Mouse (Mus musculus) testis, adult 2 months (tissue): ENCODE results near the gene Cox6a2. TPM values are rescaled to one million over a fixed set of nuclear protein-coding genes. Genes with fewer than 3 reads are reported as not detected.

ENCODE experiments used
- H3K27ac ChIP-seq: fragments of 200-500 bp; 2 replicates; pipeline ENCODE4 v1.5.1; 2012; ENCODE audit warnings: low read depth, low read length; ENCODE audit not compliant: control insufficient read depth, insufficient read depth
- H3K27me3 ChIP-seq: fragments of 200-500 bp; 2 replicates; pipeline ENCODE4 v1.6.1; 2012; ENCODE audit warnings: mild to moderate bottlenecking, low read length, moderate library complexity; ENCODE audit not compliant: control insufficient read depth, insufficient read depth
- H3K36me3 ChIP-seq: fragments of 200-500 bp; 2 replicates; pipeline ENCODE4 v1.6.1; 2012; ENCODE audit warnings: mild to moderate bottlenecking, low read length; ENCODE audit not compliant: control insufficient read depth, insufficient read depth
- H3K4me1 ChIP-seq: fragments of 200-500 bp; 2 replicates; pipeline ENCODE4 v1.6.1; 2012; ENCODE audit warnings: low read length; ENCODE audit not compliant: control insufficient read depth, insufficient read depth
- H3K4me3 ChIP-seq: fragments of 200-500 bp; 2 replicates; pipeline ENCODE4 v1.5.1; 2012; ENCODE audit warnings: low read depth, mild to moderate bottlenecking, low read length, moderate library complexity, mixed read lengths; ENCODE audit not compliant: control insufficient read depth
- CTCF ChIP-seq: fragments of 200-500 bp; IDR thresholded peaks from 2 replicates; pipeline ENCODE4 v1.5.1; 2012; ENCODE audit warnings: low read depth, mild to moderate bottlenecking, inconsistent platforms, low read length, moderate library complexity; ENCODE audit not compliant: control insufficient read depth, insufficient read depth, insufficient replicate concordance
- POLR2A ChIP-seq: fragments of 200-500 bp; IDR thresholded peaks from 2 replicates; pipeline ENCODE4 v1.6.1; 2012; ENCODE audit warnings: low read depth, mild to moderate bottlenecking, inconsistent platforms, low read length, moderate library complexity; ENCODE audit not compliant: control insufficient read depth
- polyA plus RNA-seq: library from polyadenylated mRNA; depleted of rRNA; stranded (reverse); fragments of >200 nt; gene quantifications from 2 replicates; pipeline ENCODE4 v1.2.3, GENCODE M21; 2012; rRNA removed

The Cox6a2 gene
- polyA plus RNA-seq, result 0.35 and 0.52 TPM in 2 replicates

GRCm38 (mm10) chr7:128206152-128206551 lies at the start of gene Cox6a2:
TSS of gene Cox6a2 (minus strand) at chr7:128206387.
- no peaks in the 10 kb centered on the region for H3K36me3 ChIP-seq
- H3K4me1 ChIP-seq, result peaks cover 4% of the 10 kb centered on the region
- peak within 1 kb of the TSS; percentile 66 for H3K4me3 ChIP-seq
- TF ChIP-seq POLR2A (no peak), CTCF (no peak)
- H3K27me3 ChIP-seq, result no peaks in the 10 kb centered on the region
- no peak within 1 kb of the TSS for H3K27ac ChIP-seq

GRCm38 (mm10) chr7:128255757-128256156 lies 49.6 kb upstream of the Cox6a2 start:
- TF ChIP-seq POLR2A (no peak), CTCF (no peak)

GRCm38 (mm10) chr7:128254978-128255377 lies 48.8 kb upstream of the Cox6a2 start:
- H3K4me1 ChIP-seq, result 0 out of 2 replicates have a peak, but pooled peaks cover 2% of the 10 kb centered on the region
- no peak for TF ChIP-seq POLR2A
- no peak for TF ChIP-seq CTCF
- H3K27ac ChIP-seq, result no peak overlapping the region
- no peaks in the 10 kb centered on the region for H3K27me3 ChIP-seq
- no peak overlapping the region for H3K4me3 ChIP-seq
- H3K36me3 ChIP-seq, result no peaks in the 10 kb centered on the region

More at GRCm38 (mm10) chr7:128255757-128256156, 49.6 kb upstream of the Cox6a2 start:
- H3K27ac ChIP-seq, result no peak overlapping the region
- H3K4me3 ChIP-seq, result no peak overlapping the region
- H3K27me3 ChIP-seq, result no peaks in the 10 kb centered on the region
- 0 out of 2 replicates have a peak, but pooled peaks cover 2% of the 10 kb centered on the region for H3K4me1 ChIP-seq
- H3K36me3 ChIP-seq, result no peaks in the 10 kb centered on the region

GRCm38 (mm10) chr7:128252609-128253008 lies 46.4 kb upstream of the Cox6a2 start:
- Histone ChIP-seq H3K4me1 (0 out of 2 replicates have a peak, but pooled peaks cover 2% of the 10 kb centered on the region), H3K4me3 (no peak overlapping the region), H3K27ac (no peak overlapping the region), H3K36me3 (no peaks in the 10 kb centered on the region), H3K27me3 (no peaks in the 10 kb centered on the region)
- no peak for TF ChIP-seq CTCF

GRCm38 (mm10) chr7:128251946-128252345 lies 45.8 kb upstream of the Cox6a2 start:
- Histone ChIP-seq H3K27ac (no peak overlapping the region), H3K36me3 (no peaks in the 10 kb centered on the region)

GRCm38 (mm10) chr7:128249998-128250397 lies 43.8 kb upstream of the Cox6a2 start:
- Histone ChIP-seq H3K4me1 (no peaks in the 10 kb centered on the region; the same call in none of the 2 replicates), H3K27me3 (no peaks in the 10 kb centered on the region), H3K4me3 (no peak overlapping the region), H3K27ac (no peak overlapping the region), H3K36me3 (no peaks in the 10 kb centered on the region)
- TF ChIP-seq POLR2A (no peak), CTCF (no peak)

More at GRCm38 (mm10) chr7:128251946-128252345, 45.8 kb upstream of the Cox6a2 start:
- Histone ChIP-seq H3K27me3 (no peaks in the 10 kb centered on the region), H3K4me1 (0 out of 2 replicates have a peak, but pooled peaks cover 2% of the 10 kb centered on the region), H3K4me3 (no peak overlapping the region)
- TF ChIP-seq CTCF (no peak), POLR2A (no peak)

- H3K4me1 ChIP-seq, result no peaks in the 10 kb centered on the region; the same call in none of the 2 replicates
- no peak overlapping the region for H3K27ac ChIP-seq
- H3K27me3 ChIP-seq, result no peaks in the 10 kb centered on the region
- TF ChIP-seq CTCF, result no peak
- TF ChIP-seq POLR2A, result no peak
- no peak overlapping the region for H3K4me3 ChIP-seq
- no peaks in the 10 kb centered on the region for H3K36me3 ChIP-seq
These were observed 42.2 kb upstream of the Cox6a2 start for GRCm38 (mm10) chr7:128248081-128249042.
